Mouse (Mus musculus): Measurements from ENCODE around the gene Gm20388.

DNA sequence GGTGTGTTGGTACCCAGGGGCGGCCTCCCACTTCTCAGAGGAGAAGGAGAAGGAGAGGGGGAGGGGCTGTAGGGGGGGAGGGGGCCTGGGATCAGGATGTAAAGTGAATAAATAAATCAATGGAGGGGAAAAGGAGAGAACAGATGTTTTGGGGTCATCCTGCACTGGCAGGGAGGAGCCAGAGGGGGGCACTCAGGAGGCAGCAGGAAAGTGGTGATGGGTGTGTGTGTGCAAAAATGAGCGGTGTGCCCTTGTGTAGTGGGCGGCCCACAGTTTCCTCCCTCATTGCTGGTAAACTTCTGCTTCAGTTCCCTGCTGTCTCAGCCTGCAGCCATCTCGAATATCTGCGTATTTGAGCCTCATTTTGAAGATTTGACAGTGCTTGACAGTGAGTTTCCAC, 2224.9 kb downstream of the Gm20388 start:
- no peak for TF ChIP-seq MAFK (IDR thresholded peaks at IDR 0.05; ENCODE audit: insufficient read depth, low read depth, low read length)
- no peak for TF ChIP-seq CHD2 (IDR thresholded peaks at IDR 0.05; ENCODE audit: low read depth, low read length)
